Mouse (Mus musculus) heart, embryonic 11.5 days (tissue): ENCODE results near the gene Nectin1. TPM values are rescaled to one million over a fixed set of nuclear protein-coding genes. Genes with fewer than 3 reads are reported as not detected.

Experiments
- ATAC-seq: fragments of 200-750 bp; cut with Nextera tagmentation; replicated peaks from 2 replicates; pipeline ENCODE4 v1.8.0; 2017; ENCODE audit warnings: moderate library complexity; ENCODE audit not compliant: insufficient number of reproducible peaks, low FRiP score, low TSS enrichment
- H3K27ac ChIP-seq: fragments of 300-500 bp; sonication (generic); 2 replicates; pipeline ENCODE4 v1.5.1; 2014; ENCODE audit warnings: mild to moderate bottlenecking, low read depth, low read length
- H3K27me3 ChIP-seq: fragments of 300-500 bp; sonication (generic); 2 replicates; pipeline ENCODE4 v1.6.1; 2014; ENCODE audit warnings: mild to moderate bottlenecking, low read length, mixed read lengths; ENCODE audit not compliant: control insufficient read depth, insufficient read depth
- H3K36me3 ChIP-seq: fragments of 300-500 bp; sonication (generic); 2 replicates; pipeline ENCODE4 v1.6.1; 2014; ENCODE audit warnings: mild to moderate bottlenecking, low read length, moderate library complexity, mixed read lengths; ENCODE audit not compliant: control insufficient read depth, insufficient read depth
- H3K4me1 ChIP-seq: fragments of 300-500 bp; sonication (generic); 2 replicates; pipeline ENCODE4 v1.6.1; 2014; ENCODE audit warnings: low read length; ENCODE audit not compliant: control insufficient read depth, insufficient read depth
- H3K4me2 ChIP-seq: fragments of 300-500 bp; sonication (generic); 2 replicates; pipeline ENCODE4 v1.6.1; 2014; ENCODE audit warnings: mild to moderate bottlenecking, moderate library complexity
- H3K4me3 ChIP-seq: fragments of 300-500 bp; sonication (generic); 2 replicates; pipeline ENCODE4 v1.5.1; 2014; ENCODE audit warnings: low read depth, low read length
- H3K9ac ChIP-seq: fragments of 300-500 bp; sonication (generic); 2 replicates; pipeline ENCODE4 v1.6.1; 2014; ENCODE audit warnings: mild to moderate bottlenecking, low read depth, low read length, moderate library complexity
- H3K9me3 ChIP-seq: fragments of 300-500 bp; sonication (generic); replicated peaks from 2 replicates; pipeline ENCODE4 v1.6.1; 2016; ENCODE audit warnings: low read length; ENCODE audit not compliant: control insufficient read depth
- WGBS: fragments of 180-500 bp; shearing (Covaris S2); extraction: QIAGEN DNeasy Blood & Tissue Kit; methylation state at CpG from one replicate; pipeline ENCODE4 v1.1.7; 2014; ENCODE audit not compliant: insufficient replicate concordance; 5-methylcytosine and 5-hydroxymethylcytosine counted together
- polyA plus RNA-seq: library from polyadenylated mRNA; unstranded; fragments of >200 nt; fragmentation: Nextera tagmentation; extraction: Ambion mirVana; gene quantifications from 2 replicates; pipeline ENCODE4 v1.2.1, GENCODE M21; 2014

The Nectin1 gene
- polyA plus RNA-seq: 2.2 and 2.4 TPM in 2 replicates

DNA sequence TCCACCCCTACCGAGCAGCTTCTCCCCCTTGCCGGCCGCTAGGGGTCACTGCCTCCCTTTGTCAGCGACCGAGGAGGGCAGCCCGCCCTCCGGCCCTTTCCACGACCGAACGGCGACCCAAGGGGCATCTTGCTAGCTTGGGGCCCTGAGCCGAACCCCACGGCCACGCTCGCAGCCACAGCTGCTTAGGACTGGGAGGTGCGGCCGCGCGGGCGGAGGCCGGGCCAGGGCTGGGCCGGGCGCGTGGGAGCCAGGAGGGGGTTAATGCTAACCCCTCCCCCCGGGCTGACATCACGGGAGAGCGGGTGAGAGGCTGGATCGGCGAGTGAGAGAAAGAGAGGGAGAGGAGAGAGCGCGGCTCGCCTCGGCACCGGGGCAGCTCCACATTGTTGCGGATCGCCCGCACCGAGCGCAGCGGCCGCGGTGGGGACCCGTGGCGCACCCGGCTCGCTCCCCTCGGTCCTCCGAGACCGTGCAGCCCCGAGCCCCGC lies at the start of gene Nectin1:
Gene Nectin1 (plus strand): TSS at position 338 of the 491 bp plus-strand sequence.
- peak within 1 kb of the TSS; percentile 85 for H3K9ac ChIP-seq
- peaks cover 16% of the 10 kb centered on the region for H3K4me1 ChIP-seq
- no peaks in the 10 kb centered on the region for H3K9me3 ChIP-seq
- H3K27me3 ChIP-seq: peaks cover 16% of the 10 kb centered on the region
- peak; percentile 80 for ATAC-seq
- H3K4me2 ChIP-seq: peak within 1 kb of the TSS; percentile 91
- H3K27ac ChIP-seq: peak within 1 kb of the TSS; percentile 90
- under 1% methylated on average over 41 of the region's 51 CpGs for WGBS
- peak within 1 kb of the TSS; percentile 82 for H3K4me3 ChIP-seq
- no peaks in the 10 kb centered on the region for H3K36me3 ChIP-seq

GRCm38 (mm10) chr9:43698080-43698712 lies 45.6 kb upstream of the Nectin1 start:
- H3K36me3 ChIP-seq: no peaks in the 10 kb centered on the region
- H3K4me1 ChIP-seq: no peaks in the 10 kb centered on the region
- no peak overlapping the region for H3K9ac ChIP-seq
- H3K9me3 ChIP-seq: no peaks in the 10 kb centered on the region
- ATAC-seq: no peak
- H3K27ac ChIP-seq: no peak overlapping the region
- 5% methylated on average over 8 of the region's 8 CpGs for WGBS
- H3K27me3 ChIP-seq: no peaks in the 10 kb centered on the region
- no peak overlapping the region for H3K4me3 ChIP-seq
- no peak overlapping the region for H3K4me2 ChIP-seq

- Histone ChIP-seq H3K36me3 (no peaks in the 10 kb centered on the region), H3K4me2 (no peak overlapping the region), H3K27ac (no peak overlapping the region), H3K4me1 (no peaks in the 10 kb centered on the region), H3K9me3 (no peaks in the 10 kb centered on the region), H3K9ac (no peak overlapping the region), H3K4me3 (no peak overlapping the region), H3K27me3 (no peaks in the 10 kb centered on the region)
- no peak for ATAC-seq
- 82% methylated on average over 10 of the region's 10 CpGs for WGBS
These were observed 44.9 kb upstream of the Nectin1 start for GRCm38 (mm10) chr9:43698841-43699240.

GRCm38 (mm10) chr9:43699417-43700225 lies 44.2 kb upstream of the Nectin1 start:
- ATAC-seq: no peak
- Histone ChIP-seq H3K4me1 (no peaks in the 10 kb centered on the region), H3K9me3 (no peaks in the 10 kb centered on the region), H3K9ac (no peak overlapping the region), H3K27me3 (no peaks in the 10 kb centered on the region), H3K36me3 (no peaks in the 10 kb centered on the region), H3K4me2 (no peak overlapping the region), H3K27ac (no peak overlapping the region), H3K4me3 (no peak overlapping the region)
- 66% methylated on average over 11 of the region's 11 CpGs for WGBS

DNA sequence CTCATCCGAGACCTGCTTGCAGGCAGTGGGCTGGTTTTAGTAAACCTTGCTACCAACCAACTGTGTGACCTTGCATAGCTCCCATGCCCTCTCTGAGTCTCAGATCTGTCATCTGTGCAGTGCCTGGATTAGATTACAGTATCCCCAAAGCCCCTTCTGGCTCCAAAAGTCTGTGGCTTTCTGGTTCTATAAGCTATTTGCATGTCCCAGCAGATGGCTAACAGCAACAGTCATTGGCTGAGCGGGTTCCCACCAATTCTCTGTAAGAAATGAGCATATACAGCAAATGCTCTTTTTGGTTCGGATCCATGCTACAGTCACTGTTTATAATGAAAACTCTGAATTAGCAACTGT lies 43.6 kb upstream of the Nectin1 start:
- H3K9me3 ChIP-seq: no peaks in the 10 kb centered on the region
- H3K27ac ChIP-seq: no peak overlapping the region
- no peak overlapping the region for H3K9ac ChIP-seq
- WGBS: 76% methylated on average over 3 of the region's 3 CpGs
- ATAC-seq: no peak
- no peaks in the 10 kb centered on the region for H3K27me3 ChIP-seq
- no peak overlapping the region for H3K4me3 ChIP-seq
- no peak overlapping the region for H3K4me2 ChIP-seq
- H3K4me1 ChIP-seq: no peaks in the 10 kb centered on the region
- H3K36me3 ChIP-seq: no peaks in the 10 kb centered on the region

GRCm38 (mm10) chr9:43701748-43702147 lies 42.0 kb upstream of the Nectin1 start:
- H3K4me1 ChIP-seq: no peaks in the 10 kb centered on the region
- no peak overlapping the region for H3K4me3 ChIP-seq
- no peaks in the 10 kb centered on the region for H3K9me3 ChIP-seq
- ATAC-seq: no peak
- no peak overlapping the region for H3K27ac ChIP-seq
- H3K4me2 ChIP-seq: no peak overlapping the region
- H3K27me3 ChIP-seq: no peaks in the 10 kb centered on the region
- no peaks in the 10 kb centered on the region for H3K36me3 ChIP-seq
- no peak overlapping the region for H3K9ac ChIP-seq

- Histone ChIP-seq H3K27ac (no peak overlapping the region), H3K4me3 (no peak overlapping the region), H3K36me3 (no peaks in the 10 kb centered on the region), H3K27me3 (no peaks in the 10 kb centered on the region; the same call in 1 of the 2 replicates), H3K4me2 (no peak overlapping the region), H3K9me3 (no peaks in the 10 kb centered on the region), H3K9ac (no peak overlapping the region), H3K4me1 (no peaks in the 10 kb centered on the region)
- WGBS: 58% methylated on average over 4 of the region's 4 CpGs
- ATAC-seq: no peak
These were observed 36.2 kb upstream of the Nectin1 start for GRCm38 (mm10) chr9:43707571-43707970.

DNA sequence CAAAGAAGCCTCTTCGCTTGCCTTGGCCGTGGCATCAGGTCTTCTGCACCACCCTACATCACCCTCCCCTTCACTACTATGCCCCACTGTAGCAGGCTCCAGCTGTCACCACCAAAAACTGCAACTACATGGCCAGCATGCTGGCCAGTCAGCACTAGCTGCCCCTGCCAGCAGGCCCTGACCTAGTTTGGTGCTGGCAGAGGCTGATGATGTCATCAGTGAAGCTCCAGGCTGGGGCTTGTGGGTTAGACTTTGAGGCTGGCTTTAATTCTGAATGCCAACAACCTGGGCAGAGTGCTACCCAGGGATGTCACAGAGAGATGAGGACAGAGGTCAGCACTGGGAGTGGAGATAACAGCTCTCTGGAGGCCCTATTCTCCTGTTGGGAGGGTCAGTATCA lies 35.1 kb upstream of the Nectin1 start:
- Histone ChIP-seq H3K27ac (no peak overlapping the region), H3K4me3 (no peak overlapping the region), H3K36me3 (no peaks in the 10 kb centered on the region), H3K9me3 (no peaks in the 10 kb centered on the region), H3K4me2 (no peak overlapping the region), H3K9ac (no peak overlapping the region), H3K4me1 (no peaks in the 10 kb centered on the region), H3K27me3 (no peaks in the 10 kb centered on the region; the same call in 1 of the 2 replicates)
- ATAC-seq: no peak
- WGBS: 79% methylated on average over 2 of the region's 2 CpGs
